Mouse (Mus musculus) small intestine, adult 2 months (tissue): ENCODE results near the gene Slc29a2.

Experiments used
- CTCF ChIP-seq: fragments of 200-500 bp; IDR thresholded peaks from 2 replicates; pipeline ENCODE4 v1.5.1; 2012; ENCODE audit warnings: low read depth, mild to moderate bottlenecking, control low read depth, inconsistent platforms, low read length, moderate library complexity, mixed read lengths; ENCODE audit not compliant: insufficient replicate concordance, insufficient read length; ENCODE audit errors: extremely low read depth
- POLR2A ChIP-seq: fragments of 200-500 bp; IDR thresholded peaks from 2 replicates; pipeline ENCODE4 v1.6.1; 2012; ENCODE audit warnings: low read depth, mild to moderate bottlenecking, control low read depth, inconsistent platforms, low read length, moderate library complexity

- TF ChIP-seq CTCF (no peak), POLR2A (no peak)
These were observed 35.4 kb downstream of the Slc29a2 start for GRCm38 (mm10) chr19:5058801-5059771.
